Mouse (Mus musculus): ENCODE results near the gene Treh. TPM values are rescaled to one million over a fixed set of nuclear protein-coding genes. Genes with fewer than 3 reads are reported as not detected.

Gene Treh
- total RNA-seq, 1 experiment from 2014 or later, result not detected

DNA sequence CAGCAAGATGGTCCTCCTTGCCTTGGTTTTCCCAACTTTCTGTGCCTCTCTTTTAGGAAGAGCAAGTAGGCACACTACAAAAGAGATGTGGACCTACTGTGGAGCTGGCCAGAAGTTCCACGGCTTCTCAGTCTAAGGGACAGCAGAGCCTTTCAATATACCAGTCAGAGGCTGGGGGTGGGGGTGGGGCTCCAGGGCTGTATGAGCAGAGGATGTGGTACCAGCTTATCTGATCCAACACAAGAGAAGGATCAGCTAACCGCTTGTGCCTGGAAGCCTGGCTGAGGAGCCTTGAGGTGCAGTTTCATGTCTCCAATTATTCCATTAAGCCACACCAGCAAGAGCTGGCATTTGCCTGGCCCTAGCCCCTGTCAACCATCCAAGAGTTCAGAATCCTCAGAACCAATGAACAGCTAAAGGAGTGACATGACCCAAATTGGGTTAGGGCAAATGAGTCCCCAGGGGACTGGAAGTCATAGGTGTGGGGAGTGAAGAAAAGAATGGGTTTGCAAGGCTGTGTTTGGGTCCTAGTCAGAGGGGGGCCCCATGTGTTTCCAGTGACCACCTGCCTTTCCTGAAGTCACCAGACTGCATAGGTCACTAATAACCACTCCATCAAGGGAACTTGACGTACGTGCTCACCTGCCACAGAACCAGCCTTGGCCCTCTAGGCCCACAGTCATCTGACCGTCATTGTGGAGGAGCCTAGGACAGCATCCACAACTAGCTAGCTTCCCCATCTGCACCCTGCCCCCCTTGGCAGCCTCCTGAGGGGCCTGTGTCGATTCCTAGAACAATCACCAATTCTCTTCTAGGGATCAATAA, 44.2 kb downstream of the Treh start:
- no peak for DNase-seq

DNA sequence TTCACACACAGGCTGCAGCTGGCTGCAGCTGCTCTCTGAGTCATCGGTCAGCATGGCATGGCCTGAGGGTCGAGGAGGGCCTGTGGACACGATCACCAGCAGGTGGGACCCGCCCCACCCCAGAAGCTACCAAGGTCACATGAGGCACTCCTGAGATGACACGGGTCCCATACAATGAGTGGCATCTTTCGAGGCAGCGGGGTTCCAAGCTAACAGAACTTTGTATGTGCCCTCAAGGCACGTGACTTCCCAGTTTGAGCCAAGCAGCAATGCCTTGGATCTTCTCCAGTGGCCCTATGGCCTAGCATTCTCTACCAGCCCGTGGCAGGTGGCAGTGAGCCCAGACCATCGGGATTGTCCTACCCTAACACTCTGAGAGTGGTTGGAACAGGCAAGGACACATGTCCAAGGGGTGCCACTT, 44.8 kb downstream of the Treh start:
- DNase-seq, result peak; percentile 54

DNA sequence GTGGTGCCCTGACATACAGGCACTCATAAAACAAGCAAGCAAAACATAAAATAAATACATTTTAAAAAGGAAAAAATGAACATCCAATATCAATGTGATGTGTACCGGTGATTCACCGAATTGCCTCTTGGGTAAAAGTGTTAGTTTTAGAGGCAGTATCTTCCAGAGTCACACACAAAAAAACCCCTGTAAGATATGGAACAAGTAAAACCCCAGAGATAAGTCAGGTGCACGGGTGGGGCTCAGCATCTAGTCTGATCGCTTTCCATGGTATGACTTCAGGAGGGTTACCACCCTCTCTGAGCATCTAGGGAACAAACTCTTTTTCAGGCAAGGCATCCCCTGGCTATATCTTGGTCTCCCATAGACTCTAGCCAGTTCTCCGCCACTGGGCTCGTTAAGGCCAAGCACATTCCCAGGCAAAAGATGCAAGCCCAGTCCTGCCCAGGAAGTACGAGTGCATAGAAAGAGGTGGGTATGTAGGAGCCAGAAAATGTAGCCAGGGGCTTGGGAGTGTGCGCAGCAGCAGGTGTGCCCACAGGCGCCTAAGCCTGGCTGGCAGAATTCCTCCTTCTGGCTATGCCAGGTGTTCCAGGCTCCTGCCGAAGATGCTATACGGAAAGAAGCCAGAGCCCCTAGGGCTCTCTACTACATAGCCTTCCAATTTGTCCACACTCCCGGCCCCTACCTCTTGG, 46.1 kb downstream of the Treh start:
- no peak for DNase-seq

DNA sequence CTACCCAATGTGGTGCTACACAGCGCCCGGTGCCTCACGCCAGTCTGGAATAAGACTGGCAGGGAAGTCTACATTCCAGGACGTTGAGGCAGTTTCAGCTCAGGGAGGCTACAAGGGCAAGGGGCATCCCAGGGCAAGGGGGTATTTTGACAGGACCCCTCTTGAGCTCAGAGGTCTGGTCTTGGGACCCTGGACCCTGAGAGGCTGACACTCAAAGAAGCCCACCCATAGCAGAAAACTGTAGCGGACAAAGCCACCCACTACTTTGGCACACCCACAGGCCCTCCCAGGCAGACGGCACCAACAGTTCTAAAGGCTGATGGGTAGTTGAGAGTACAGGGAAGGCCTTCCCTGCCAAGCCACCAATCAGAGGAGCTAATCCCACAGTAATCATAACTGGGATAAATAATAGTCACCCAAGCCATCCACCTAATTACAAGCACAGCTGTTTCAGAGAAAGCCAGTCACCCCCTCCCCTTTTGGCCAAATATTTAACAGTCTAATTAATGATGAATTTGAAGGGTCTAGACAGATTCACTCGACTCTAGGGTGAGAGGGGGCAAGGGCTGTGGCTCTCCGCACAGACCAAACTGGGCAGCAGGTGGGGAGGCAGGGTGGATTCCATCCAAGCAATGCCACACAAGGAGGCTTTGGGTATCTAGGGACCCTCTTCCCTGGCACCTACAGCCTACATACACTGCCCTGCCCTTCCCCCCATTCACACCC, 46.8 kb downstream of the Treh start:
- DNase-seq, result no peak

GRCm38 (mm10) chr9:44720358-44721153, 47.5 kb downstream of the Treh start:
- no peak for DNase-seq

- DNase-seq, result peak; percentile 89
These were observed 48.3 kb downstream of the Treh start for GRCm38 (mm10) chr9:44721154-44721876.

GRCm38 (mm10) chr9:44721877-44722186, 48.8 kb downstream of the Treh start:
- no peak for DNase-seq

DNA sequence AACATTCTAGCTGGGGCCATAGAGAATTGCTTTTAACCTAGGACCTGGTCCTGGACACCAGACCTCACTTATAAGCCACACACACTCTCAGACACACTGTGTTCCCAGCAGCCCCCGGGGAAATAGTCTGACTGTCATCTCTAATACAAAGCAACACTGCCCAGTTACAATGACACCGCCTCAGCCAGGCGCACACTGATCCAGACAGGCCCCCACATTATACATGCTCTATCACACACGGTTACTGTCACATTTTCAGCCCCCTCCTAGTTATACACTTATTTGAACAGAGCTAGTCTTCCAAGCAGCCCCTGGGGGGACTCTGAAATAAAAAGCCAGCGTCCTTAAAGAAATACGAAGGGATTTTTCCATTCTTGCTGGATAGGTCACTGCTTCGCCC, 49.5 kb downstream of the Treh start:
- no peak for DNase-seq

DNA sequence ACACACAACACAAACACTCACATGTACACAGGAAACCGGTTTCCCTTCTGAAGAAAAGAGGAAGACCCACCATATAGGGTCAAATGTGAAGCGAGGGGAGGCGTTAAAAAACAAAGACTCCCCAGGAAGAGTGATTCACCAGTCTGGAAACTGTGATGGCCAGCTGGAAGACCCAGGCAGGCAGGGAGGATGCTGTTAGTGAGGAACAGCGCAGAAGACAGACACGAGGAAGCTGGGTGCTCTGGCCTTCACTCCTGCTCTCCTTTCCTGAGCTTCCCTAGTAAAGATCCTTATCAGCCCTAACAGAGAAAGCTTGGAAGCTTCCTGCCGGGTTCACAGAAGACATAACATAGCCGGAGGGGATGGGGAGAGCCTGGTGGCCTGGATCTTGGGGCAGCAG, 50.0 kb downstream of the Treh start:
- DNase-seq, result no peak

DNA sequence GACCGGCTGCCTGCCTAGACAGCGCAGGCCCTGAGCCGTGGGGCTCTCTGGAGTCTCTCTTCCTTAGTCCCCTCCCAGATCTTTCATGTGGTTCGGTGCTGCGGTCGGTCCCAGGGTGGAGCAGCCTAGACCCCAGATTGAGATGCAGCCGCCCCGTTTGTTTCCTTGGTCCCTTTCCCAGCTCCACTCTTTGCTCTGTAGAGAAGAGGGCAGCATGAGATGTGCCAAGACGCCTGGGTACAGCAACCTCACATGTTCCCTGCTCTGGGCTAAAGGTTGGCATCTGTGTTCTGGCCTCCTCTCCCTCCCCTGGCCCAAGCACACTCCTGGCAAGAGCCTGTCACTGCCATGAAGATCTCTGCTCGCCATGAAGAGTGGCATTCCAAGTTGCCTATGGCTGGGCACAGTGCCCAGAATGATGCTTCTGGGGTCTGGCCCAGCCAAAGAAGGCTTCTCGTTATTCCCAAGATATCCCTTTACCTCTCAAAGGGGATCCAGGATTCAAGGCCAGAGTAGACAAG, 50.5 kb downstream of the Treh start:
- DNase-seq, result no peak

- no peak for DNase-seq
These were observed 51.2 kb downstream of the Treh start for GRCm38 (mm10) chr9:44724223-44724622.

- no peak for DNase-seq
These were observed 51.6 kb downstream of the Treh start for GRCm38 (mm10) chr9:44724665-44725064.

- no peak for DNase-seq
These were observed 53.6 kb downstream of the Treh start for GRCm38 (mm10) chr9:44726431-44727146.

- no peak for DNase-seq
These were observed 54.4 kb downstream of the Treh start for GRCm38 (mm10) chr9:44727441-44727840.

DNA sequence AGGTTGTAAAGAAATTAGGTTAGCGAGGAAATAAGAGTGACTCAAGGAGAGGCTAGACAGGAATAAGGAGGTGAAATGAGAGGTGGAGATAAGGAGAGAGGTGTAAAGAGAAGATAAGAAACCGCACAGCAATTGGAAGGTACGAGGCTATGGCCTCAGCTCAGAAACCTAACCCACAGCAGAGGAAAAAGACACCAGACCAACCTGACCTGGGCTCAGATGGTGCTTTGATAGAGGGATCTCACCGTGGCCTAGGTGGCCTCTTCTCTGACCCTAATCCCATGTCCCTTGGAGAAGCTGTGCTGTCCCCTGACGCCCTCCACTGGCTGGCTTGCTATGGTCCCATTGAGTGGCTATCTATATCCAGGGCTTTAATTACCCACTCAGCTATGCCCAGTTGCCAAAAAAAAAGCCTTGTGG, 59.1 kb downstream of the Treh start:
- DNase-seq, result no peak

GRCm38 (mm10) chr9:44732921-44733530, 60.0 kb downstream of the Treh start:
- no peak for DNase-seq

- DNase-seq, result peak; percentile 77
These were observed 60.9 kb downstream of the Treh start for GRCm38 (mm10) chr9:44733671-44734523.

GRCm38 (mm10) chr9:44734524-44735494, 61.8 kb downstream of the Treh start, which contains the start of gene Phldb1:
Gene Phldb1, minus strand, starts transcription at chr9:44735198.
- DNase-seq, result peak; percentile 81

Measured in adrenal gland, postnatal 25 days (tissue).